Mouse (Mus musculus): ENCODE data around the gene Fkbp1b. TPM values are rescaled to one million over a fixed set of nuclear protein-coding genes. Genes with fewer than 3 reads are reported as not detected.
"Not testable (repeated sequence)": the region's sequence is repeated elsewhere in the genome, so short reads cannot be mapped to it uniquely, and the experiment has no call there.

The Fkbp1b gene
- polyA plus RNA-seq, 1 experiment from 2014 or later = 13.0 TPM

DNA sequence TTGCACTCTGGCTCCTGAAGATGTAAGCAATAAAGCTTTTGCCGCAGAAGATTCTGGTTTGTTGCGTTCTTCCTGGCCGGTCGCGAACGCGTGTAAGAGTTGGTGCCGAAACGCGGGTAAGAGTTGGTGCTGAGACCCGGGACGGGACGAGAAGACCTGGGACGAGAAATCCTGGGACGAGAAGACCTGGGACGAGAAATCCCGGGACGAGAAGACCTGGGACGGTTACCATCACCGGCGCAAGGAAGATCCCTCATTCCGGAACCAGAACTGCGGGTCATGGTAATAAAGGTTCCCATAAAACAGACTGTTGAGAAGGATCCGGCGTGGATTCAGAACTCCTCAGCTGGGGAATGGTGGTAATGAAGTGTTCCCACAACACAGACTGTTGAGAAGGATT, 53.3 kb downstream of the Fkbp1b start:
- not testable (repeated sequence) for H3K4me2 ChIP-seq (ENCODE audit: low read length); H3K27ac ChIP-seq (replicated peaks in 1 of 2; ENCODE audit: control insufficient read depth in 1 of 2, insufficient read depth in 1 of 2, low read depth in 2 of 2, low read length in 2 of 2); H3K36me3 ChIP-seq (ENCODE audit: control insufficient read depth, insufficient read depth, low read length); H3K4me1 ChIP-seq (ENCODE audit: control insufficient read depth in 2 of 2, insufficient read depth in 2 of 2, low read length in 2 of 2); H3K9me3 ChIP-seq (ENCODE audit: control insufficient read depth, low read length); ATAC-seq (ENCODE audit: insufficient number of reproducible peaks, insufficient read depth, low FRiP score, low read depth); H3K27me3 ChIP-seq (ENCODE audit: control insufficient read depth, insufficient read depth, low read length); H3K4me3 ChIP-seq (ENCODE audit: control insufficient read depth in 1 of 2, insufficient read depth in 1 of 2, low read depth in 1 of 2, low read length in 2 of 2); H3K9ac ChIP-seq (ENCODE audit: low read length)
- 90% methylated on average over 25 of the region's 25 CpGs for whole genome bisulfite sequencing

DNA sequence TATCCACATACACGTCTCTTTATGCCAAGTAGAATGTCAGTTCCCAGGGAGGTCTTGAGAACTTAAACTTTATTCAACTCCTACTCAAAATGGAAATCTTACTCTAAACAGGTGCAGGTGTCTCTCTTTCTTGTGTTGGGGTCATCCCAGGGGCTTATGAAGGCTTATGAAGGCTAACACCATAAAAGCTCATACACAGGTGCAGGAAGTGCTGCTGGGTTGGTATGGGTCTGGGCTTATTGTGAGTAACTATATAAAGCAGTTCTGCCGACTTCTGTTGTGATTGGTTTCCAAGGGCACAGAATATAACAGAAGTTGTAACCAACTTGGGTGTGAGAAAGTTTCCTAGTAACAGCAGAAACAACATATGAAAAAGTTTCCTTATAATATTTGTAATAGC, 56.9 kb downstream of the Fkbp1b start:
- Histone ChIP-seq H3K4me1 (ENCODE audit: control insufficient read depth in 2 of 2, insufficient read depth in 2 of 2, low read length in 2 of 2) (no peaks in the 10 kb centered on the region), H3K4me3 (ENCODE audit: control insufficient read depth in 1 of 2, insufficient read depth in 1 of 2, low read depth in 1 of 2, low read length in 2 of 2) (no peak overlapping the region), H3K4me2 (ENCODE audit: low read length) (no peak overlapping the region), H3K27ac (replicated peaks in 1 of 2; ENCODE audit: control insufficient read depth in 1 of 2, insufficient read depth in 1 of 2, low read depth in 2 of 2, low read length in 2 of 2) (no peak overlapping the region), H3K9ac (ENCODE audit: low read length) (no peak overlapping the region), H3K36me3 (ENCODE audit: control insufficient read depth, insufficient read depth, low read length) (no peaks in the 10 kb centered on the region), H3K9me3 (ENCODE audit: control insufficient read depth, low read length) (no peaks in the 10 kb centered on the region), H3K27me3 (ENCODE audit: control insufficient read depth, insufficient read depth, low read length) (no peaks in the 10 kb centered on the region)
- ATAC-seq (ENCODE audit: insufficient number of reproducible peaks, insufficient read depth, low FRiP score, low read depth) = no peak
- 56% methylated on average over 2 of the region's 2 CpGs for WGBS

DNA sequence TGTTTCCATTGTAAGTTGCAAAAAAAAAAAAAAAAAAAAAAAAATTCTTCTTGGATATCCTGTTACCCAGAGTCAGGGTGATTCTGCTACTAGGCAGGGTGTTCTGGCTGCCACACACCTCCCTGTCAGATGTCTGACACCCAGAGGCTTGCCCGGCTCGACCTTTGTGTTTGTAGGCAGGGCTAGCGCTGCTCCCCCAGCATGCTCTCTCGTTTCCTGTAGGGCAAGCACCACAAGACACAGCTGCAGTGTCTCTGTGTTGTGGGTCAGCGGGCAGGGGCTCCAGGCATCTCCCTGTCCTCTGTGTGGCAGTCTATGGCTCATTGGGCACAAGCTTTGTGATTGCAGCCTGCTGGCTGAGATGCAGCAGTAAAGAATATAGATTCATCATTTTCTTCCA, 57.8 kb downstream of the Fkbp1b start:
- Histone ChIP-seq H3K4me3 (ENCODE audit: control insufficient read depth in 1 of 2, insufficient read depth in 1 of 2, low read depth in 1 of 2, low read length in 2 of 2) (no peak overlapping the region), H3K9ac (ENCODE audit: low read length) (no peak overlapping the region), H3K4me1 (ENCODE audit: control insufficient read depth in 2 of 2, insufficient read depth in 2 of 2, low read length in 2 of 2) (no peaks in the 10 kb centered on the region), H3K9me3 (ENCODE audit: control insufficient read depth, low read length) (no peaks in the 10 kb centered on the region), H3K27ac (replicated peaks in 1 of 2; ENCODE audit: control insufficient read depth in 1 of 2, insufficient read depth in 1 of 2, low read depth in 2 of 2, low read length in 2 of 2) (no peak overlapping the region), H3K27me3 (ENCODE audit: control insufficient read depth, insufficient read depth, low read length) (no peaks in the 10 kb centered on the region), H3K36me3 (ENCODE audit: control insufficient read depth, insufficient read depth, low read length) (no peaks in the 10 kb centered on the region), H3K4me2 (ENCODE audit: low read length) (no peak overlapping the region)
- 58% methylated on average over 5 of the region's 5 CpGs for WGBS
- no peak for ATAC-seq (ENCODE audit: insufficient number of reproducible peaks, insufficient read depth, low FRiP score, low read depth)

Other genes with a start within 250 kb of the Fkbp1b start
- 47.2 and 48.4 TPM in 2 replicates for gene Itsn2, start 249.0 kb downstream of the Fkbp1b start, polyA plus RNA-seq (2014; fragmentation: Nextera tagmentation; extraction: Ambion mirVana)
- not detected in 2 replicates for gene Gm3625, start 248.7 kb downstream of the Fkbp1b start, polyA plus RNA-seq (2014; fragmentation: Nextera tagmentation; extraction: Ambion mirVana)
- gene Fam228a, start 103.2 kb downstream of the Fkbp1b start, polyA plus RNA-seq (2014; fragmentation: Nextera tagmentation; extraction: Ambion mirVana) = 0.24 and 0.39 TPM in 2 replicates
- 2.6 and 2.8 TPM in 2 replicates for gene Pfn4, start 72.6 kb downstream of the Fkbp1b start, polyA plus RNA-seq (2014; fragmentation: Nextera tagmentation; extraction: Ambion mirVana)
- 4.6 TPM in 2 replicates for gene Fam228b, start 72.3 kb downstream of the Fkbp1b start, polyA plus RNA-seq (2014; fragmentation: Nextera tagmentation; extraction: Ambion mirVana)
- 150 and 173 TPM in 2 replicates for gene Sf3b6, start 24.0 kb downstream of the Fkbp1b start, polyA plus RNA-seq (2014; fragmentation: Nextera tagmentation; extraction: Ambion mirVana)
- 13.8 and 14.4 TPM in 2 replicates for gene Wdcp, start 1.7 kb upstream of the Fkbp1b start, polyA plus RNA-seq (2014; fragmentation: Nextera tagmentation; extraction: Ambion mirVana)
- 1.7 and 1.8 TPM in 2 replicates for gene Mfsd2b, start 32.8 kb upstream of the Fkbp1b start, polyA plus RNA-seq (2014; fragmentation: Nextera tagmentation; extraction: Ambion mirVana)
- gene Ubxn2a, start 66.1 kb upstream of the Fkbp1b start, polyA plus RNA-seq (2014; fragmentation: Nextera tagmentation; extraction: Ambion mirVana) = 31.1 and 34.2 TPM in 2 replicates
- 13.0 and 15.0 TPM in 2 replicates for gene Atad2b, start 75.8 kb upstream of the Fkbp1b start, polyA plus RNA-seq (2014; fragmentation: Nextera tagmentation; extraction: Ambion mirVana)